In the genomic region with DNA sequence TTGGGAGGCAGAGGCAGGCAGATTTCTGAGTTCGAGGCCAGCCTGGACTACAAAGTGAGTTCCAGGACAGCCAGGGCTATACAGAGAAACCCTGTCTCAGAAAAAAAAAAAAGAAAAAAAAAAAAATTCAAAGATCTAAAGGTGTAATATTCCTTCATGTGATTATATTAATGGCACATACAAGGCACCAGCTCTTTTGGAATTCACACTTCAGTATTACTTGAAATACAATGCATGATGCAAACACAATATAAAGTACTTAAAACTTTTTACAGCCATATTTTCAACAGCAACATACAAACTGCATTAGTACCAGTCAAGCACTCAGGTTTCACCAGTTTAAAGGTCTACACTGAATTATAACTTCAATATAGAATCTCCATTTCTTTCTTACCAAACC, we compare ENCODE assay signal across 8 mouse cellular contexts. TPM values are rescaled to one million over a fixed set of nuclear protein-coding genes. Genes with fewer than 3 reads are reported as not detected.
A peak's percentile ranks its signal among the peaks of the same experiment; 100 is the strongest.
DNase-seq lines count a peak whose midpoint lies in the region; ATAC-seq and TF ChIP-seq lines count a peak whose summit lies in the region.
"Had no signal": no experiment of that assay in that cellular context is flagged by ENCODE, and none has a peak within 500 bp of the region (broad histone marks: within the 10 kb centered on the region; RNA-seq: fewer than 3 reads in every experiment).

No protein-coding gene starts in this region.

- H3K4me2 ChIP-seq in lung, postnatal 0 days (replicated peaks; ENCODE audit: low read depth, low read length), result peak overlapping the region; percentile 66; the same call in 1 of the 2 replicates
- peak overlapping the region; percentile 91 for H3K4me2 ChIP-seq in forebrain, embryonic 16.5 days (ENCODE audit: low read length)
- H3K4me2 ChIP-seq in liver, embryonic 13.5 days, result peak overlapping the region; percentile 79
- H3K4me2 ChIP-seq in stomach, postnatal 0 days (replicated peaks; ENCODE audit: low read depth), result no peak overlapping the region

- H3K9me3 ChIP-seq in lung, postnatal 0 days (ENCODE audit: low read length), result no peaks in the 10 kb centered on the region
- H3K9me3 ChIP-seq in forebrain, embryonic 16.5 days (ENCODE audit: control insufficient read depth, low read length), result no peaks in the 10 kb centered on the region
- no peaks in the 10 kb centered on the region for H3K9me3 ChIP-seq in liver, embryonic 13.5 days (replicated peaks)
- H3K9me3 ChIP-seq in stomach, postnatal 0 days (ENCODE audit: control insufficient read depth, low read length), result no peaks in the 10 kb centered on the region

- no peak for ATAC-seq in lung, postnatal 0 days
- ATAC-seq in forebrain, embryonic 16.5 days, result no peak
- no peak for ATAC-seq in liver, embryonic 13.5 days (ENCODE audit: low read depth)
- no peak for ATAC-seq in stomach, postnatal 0 days (ENCODE audit: low FRiP score, low TSS enrichment)
- ATAC-seq in monocyte, adult 5-6 weeks (replicated peaks; ENCODE audit: insufficient number of reproducible peaks, low FRiP score, low TSS enrichment, poor library complexity, severe bottlenecking), result no peak

- no peak for TF ChIP-seq CTCF in lung, postnatal 0 days (IDR thresholded peaks at IDR 0.05)
- TF ChIP-seq CTCF in stomach, postnatal 0 days (IDR thresholded peaks at IDR 0.05; ENCODE audit: low read depth), result no peak

- no peak for DNase-seq in lung, postnatal 0 days (ENCODE audit: low spot score)
- DNase-seq in lung, postnatal 25 days (ENCODE audit: low spot score), result no peak
- DNase-seq in liver, embryonic 13.5 days, result no peak
- DNase-seq in stomach, postnatal 0 days (ENCODE audit: low spot score), result no peak
- no peak for DNase-seq in retina, embryonic 14.5 days (ENCODE audit: low spot score)
- DNase-seq: thymus, postnatal 25 days had no signal

- H3K4me1 ChIP-seq in lung, postnatal 0 days (ENCODE audit: insufficient read depth, low read depth, low read length), result peaks cover 4% of the 10 kb centered on the region; the same call in 1 of the 2 replicates
- peaks cover 24% of the 10 kb centered on the region for H3K4me1 ChIP-seq in forebrain, embryonic 16.5 days (replicated peaks; ENCODE audit: control insufficient read depth, insufficient read depth, low read length)
- H3K4me1 ChIP-seq in liver, embryonic 13.5 days (replicated peaks), result peaks cover 42% of the 10 kb centered on the region
- H3K4me1 ChIP-seq in stomach, postnatal 0 days (replicated peaks; ENCODE audit: control insufficient read depth, insufficient read depth), result no peaks in the 10 kb centered on the region

- H3K27me3 ChIP-seq in lung, postnatal 0 days (replicated peaks; ENCODE audit: insufficient read depth, low read length), result no peaks in the 10 kb centered on the region
- H3K27me3 ChIP-seq in forebrain, embryonic 16.5 days (replicated peaks; ENCODE audit: control insufficient read depth, insufficient read depth, low read length), result no peaks in the 10 kb centered on the region
- no peaks in the 10 kb centered on the region for H3K27me3 ChIP-seq in liver, embryonic 13.5 days
- no peaks in the 10 kb centered on the region for H3K27me3 ChIP-seq in stomach, postnatal 0 days (ENCODE audit: control insufficient read depth, insufficient read depth, low read length)

- no peak overlapping the region; the same call in 1 of the 2 replicates for H3K9ac ChIP-seq in lung, postnatal 0 days (replicated peaks; ENCODE audit: low read depth)
- H3K9ac ChIP-seq in forebrain, embryonic 16.5 days (replicated peaks; ENCODE audit: low read depth, low read length), result no peak overlapping the region
- peak overlapping the region; percentile 97 for H3K9ac ChIP-seq in liver, embryonic 13.5 days
- no peak overlapping the region for H3K9ac ChIP-seq in stomach, postnatal 0 days (ENCODE audit: low read length)

- 93% methylated on average over 1 of the region's 1 CpGs for WGBS in lung, postnatal 0 days
- 100% methylated on average over 1 of the region's 1 CpGs for WGBS in forebrain, embryonic 16.5 days
- 77% methylated on average over 1 of the region's 1 CpGs for WGBS in liver, embryonic 13.5 days (ENCODE audit: insufficient replicate concordance)
- WGBS in stomach, postnatal 0 days, result 100% methylated on average over 1 of the region's 1 CpGs

- no peaks in the 10 kb centered on the region for H3K36me3 ChIP-seq in lung, postnatal 0 days (ENCODE audit: insufficient read depth, low read length)
- no peaks in the 10 kb centered on the region for H3K36me3 ChIP-seq in forebrain, embryonic 16.5 days (ENCODE audit: control insufficient read depth, insufficient read depth)
- peaks cover 17% of the 10 kb centered on the region; the same call in 1 of the 2 replicates for H3K36me3 ChIP-seq in liver, embryonic 13.5 days
- no peaks in the 10 kb centered on the region for H3K36me3 ChIP-seq in stomach, postnatal 0 days (ENCODE audit: control insufficient read depth, insufficient read depth, low read length)

- no peak overlapping the region for H3K4me3 ChIP-seq in lung, postnatal 0 days (ENCODE audit: low read depth, low read length)
- H3K4me3 ChIP-seq in forebrain, embryonic 16.5 days (replicated peaks; ENCODE audit: low read length), result peak overlapping the region; percentile 80; the same call in 1 of the 2 replicates
- H3K4me3 ChIP-seq in liver, embryonic 13.5 days (replicated peaks), result peak overlapping the region; percentile 93
- H3K4me3 ChIP-seq in stomach, postnatal 0 days (ENCODE audit: low read depth, low read length), result peak overlapping the region; percentile 79; the same call in 1 of the 2 replicates

- no peak for TF ChIP-seq EP300 in lung, postnatal 0 days (IDR thresholded peaks at IDR 0.05)
- no peak for TF ChIP-seq EP300 in stomach, postnatal 0 days (optimal IDR thresholded peaks at IDR 0.05)

- H3K27ac ChIP-seq in lung, postnatal 0 days (ENCODE audit: low read length), result no peak overlapping the region
- no peak overlapping the region for H3K27ac ChIP-seq in forebrain, embryonic 16.5 days (ENCODE audit: low read length)
- H3K27ac ChIP-seq in liver, embryonic 13.5 days, result peak overlapping the region; percentile 95; the same call in 1 of the 2 replicates
- H3K27ac ChIP-seq in stomach, postnatal 0 days (replicated peaks), result no peak overlapping the region

RNA-seq across cellular contexts. Expression of gene Zfp644, which starts 2.4 kb away (rescaled TPM):
- 57.2 and 60.9 TPM in 2 replicates for polyA plus RNA-seq in lung, postnatal 0 days (2015; fragmentation: Nextera tagmentation; extraction: Ambion mirVana)
- 79.1 and 85.8 TPM in 2 replicates for polyA plus RNA-seq in forebrain, embryonic 16.5 days (2015; fragmentation: Nextera tagmentation; extraction: Ambion mirVana)
- 18.4 and 24.6 TPM in 2 replicates for polyA plus RNA-seq in liver, embryonic 13.5 days (2015; fragmentation: Nextera tagmentation; extraction: Ambion mirVana)
- polyA plus RNA-seq in stomach, postnatal 0 days (2015; fragmentation: Nextera tagmentation; extraction: Ambion mirVana), result 34.1 and 37.6 TPM in 2 replicates
- 63.1 to 121 TPM (median 75.7 TPM) in 3 replicates for total RNA-seq in monocyte, adult 5-6 weeks (2017)
